ENCODE assay signal across 21 mouse cellular contexts in the genomic region with DNA sequence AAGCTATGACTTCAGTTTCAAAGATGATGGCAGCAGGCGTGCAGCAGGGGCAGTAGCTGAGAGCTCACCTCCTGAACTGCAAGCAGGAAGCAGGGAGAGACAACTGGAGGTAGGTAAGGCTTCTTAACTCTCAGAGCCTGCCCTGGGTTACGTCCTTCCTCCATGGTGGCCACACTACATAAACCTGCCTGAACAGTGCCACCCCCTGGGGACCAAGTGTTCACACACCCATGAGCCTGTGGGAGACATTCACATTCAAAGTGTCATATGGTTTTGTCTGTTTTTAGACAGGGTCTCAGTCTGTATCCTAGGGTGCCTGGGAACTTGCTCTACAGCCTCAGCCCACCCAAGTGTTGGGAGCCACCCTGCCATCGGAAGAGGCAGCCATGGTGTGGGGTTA. TPM values are rescaled to one million over a fixed set of nuclear protein-coding genes. Genes with fewer than 3 reads are reported as not detected.
DNase-seq lines count a peak whose midpoint lies in the region; ATAC-seq and TF ChIP-seq lines count a peak whose summit lies in the region.
"Had no signal": no experiment of that assay in that cellular context is flagged by ENCODE, and none has a peak within 500 bp of the region (broad histone marks: within the 10 kb centered on the region; RNA-seq: fewer than 3 reads in every experiment).

No protein-coding gene starts in this region.

- no peaks in the 10 kb centered on the region for H3K9me3 ChIP-seq in kidney, postnatal 0 days (replicated peaks; ENCODE audit: low read length)
- no peaks in the 10 kb centered on the region for H3K9me3 ChIP-seq in hindbrain, embryonic 12.5 days (replicated peaks)
- H3K9me3 ChIP-seq: embryonic facial prominence, embryonic 15.5 days; liver, embryonic 15.5 days had no signal

- H3K27ac ChIP-seq in kidney, postnatal 0 days, result no peak overlapping the region
- no peak overlapping the region for H3K27ac ChIP-seq in spleen, adult 2 months (ENCODE audit: insufficient read depth, low read length)
- H3K27ac ChIP-seq in bone marrow, adult 2 months (ENCODE audit: control insufficient read depth, insufficient read depth, low read depth, low read length, poor library complexity), result no peak overlapping the region
- no peak overlapping the region for H3K27ac ChIP-seq in hindbrain, embryonic 12.5 days
- H3K27ac ChIP-seq: embryonic facial prominence, embryonic 15.5 days; forebrain, embryonic 10.5 days; hindbrain, embryonic 14.5 days; liver, embryonic 15.5 days had no signal

- DNase-seq in kidney, postnatal 0 days (ENCODE audit: low spot score), result no peak
- DNase-seq in kidney, postnatal 14 days, result no peak
- DNase-seq in spleen, adult 2 months (ENCODE audit: low read depth in 1 of 2, low spot score in 2 of 2), result no peak
- DNase-seq in spleen, postnatal 4 days (ENCODE audit: low spot score in 2 of 2), result no peak
- DNase-seq in thymus, postnatal 10 days (ENCODE audit: low spot score in 2 of 2), result no peak
- DNase-seq: cerebellum, postnatal 10 days; embryo, embryonic 11 days; gastrocnemius, postnatal 14 days; kidney, adult 18-20 months; kidney, postnatal 4 days; left cerebral cortex, postnatal 4 days; lung, postnatal 4 days; right cerebral cortex, postnatal 14 days; thymus, postnatal 36 days had no signal

- H3K4me1 ChIP-seq in kidney, postnatal 0 days (replicated peaks; ENCODE audit: insufficient read depth, low read length), result 0 out of 2 replicates have a peak, but pooled peaks cover 5% of the 10 kb centered on the region
- H3K4me1 ChIP-seq in spleen, adult 2 months (ENCODE audit: control insufficient read depth, insufficient read depth, insufficient read length), result no peaks in the 10 kb centered on the region
- no peaks in the 10 kb centered on the region for H3K4me1 ChIP-seq in bone marrow, adult 2 months (ENCODE audit: control insufficient read depth, insufficient read depth, low read length)
- peaks cover 10% of the 10 kb centered on the region for H3K4me1 ChIP-seq in hindbrain, embryonic 12.5 days
- H3K4me1 ChIP-seq: liver, embryonic 15.5 days had no signal

- H3K4me2 ChIP-seq in kidney, postnatal 0 days (ENCODE audit: low read length), result no peak overlapping the region
- no peak overlapping the region for H3K4me2 ChIP-seq in hindbrain, embryonic 12.5 days (replicated peaks)
- H3K4me2 ChIP-seq: embryonic facial prominence, embryonic 15.5 days; hindbrain, embryonic 14.5 days; liver, embryonic 15.5 days; midbrain, embryonic 11.5 days had no signal

- TF ChIP-seq CTCF in kidney, postnatal 0 days (IDR thresholded peaks at IDR 0.05; ENCODE audit: low read depth), result peak; percentile 38; the same call in 1 of the 2 replicates
- TF ChIP-seq CTCF in spleen, adult 2 months (IDR thresholded peaks at IDR 0.05; ENCODE audit: extremely low read depth, insufficient read depth, insufficient read length, insufficient replicate concordance), result peak; percentile 6; the same call in 1 of the 2 replicates
- peak; percentile 31; the same call in 1 of the 2 replicates for TF ChIP-seq CTCF in bone marrow, adult 2 months (IDR thresholded peaks at IDR 0.05; ENCODE audit: control insufficient read depth, insufficient read depth, low read length)

- no peaks in the 10 kb centered on the region for H3K36me3 ChIP-seq in kidney, postnatal 0 days (ENCODE audit: insufficient read depth, low read length)
- no peaks in the 10 kb centered on the region for H3K36me3 ChIP-seq in spleen, adult 2 months (ENCODE audit: control insufficient read depth, insufficient read depth, low read length)
- no peaks in the 10 kb centered on the region for H3K36me3 ChIP-seq in hindbrain, embryonic 12.5 days
- H3K36me3 ChIP-seq: embryonic facial prominence, embryonic 15.5 days; forebrain, embryonic 10.5 days; liver, embryonic 15.5 days had no signal

- no peak for ATAC-seq in kidney, postnatal 0 days (replicated peaks; ENCODE audit: low FRiP score, low read depth)
- ATAC-seq in hindbrain, embryonic 12.5 days (ENCODE audit: low FRiP score), result no peak

- no peaks in the 10 kb centered on the region; the same call in 1 of the 2 replicates for H3K27me3 ChIP-seq in kidney, postnatal 0 days (ENCODE audit: insufficient read depth, low read length)
- no peaks in the 10 kb centered on the region for H3K27me3 ChIP-seq in spleen, adult 2 months (ENCODE audit: control insufficient read depth, insufficient read depth, low read length)
- peaks cover 5% of the 10 kb centered on the region for H3K27me3 ChIP-seq in hindbrain, embryonic 12.5 days
- H3K27me3 ChIP-seq: embryonic facial prominence, embryonic 15.5 days had no signal

- H3K9ac ChIP-seq in kidney, postnatal 0 days (ENCODE audit: low read depth, low read length), result no peak overlapping the region
- H3K9ac ChIP-seq in hindbrain, embryonic 12.5 days, result no peak overlapping the region
- H3K9ac ChIP-seq: embryonic facial prominence, embryonic 15.5 days; hindbrain, embryonic 14.5 days; liver, embryonic 15.5 days had no signal

- TF ChIP-seq POLR2A in spleen, adult 2 months (IDR thresholded peaks at IDR 0.05; ENCODE audit: low read depth, low read length), result no peak
- TF ChIP-seq POLR2A in bone marrow, adult 2 months (IDR thresholded peaks at IDR 0.05; ENCODE audit: borderline replicate concordance, control insufficient read depth, low read depth, low read length), result no peak

- H3K4me3 ChIP-seq in kidney, postnatal 0 days (replicated peaks; ENCODE audit: low read depth, low read length), result no peak overlapping the region
- H3K4me3 ChIP-seq in spleen, adult 2 months (ENCODE audit: extremely low read depth, insufficient read depth, insufficient read length), result no peak overlapping the region
- H3K4me3 ChIP-seq in bone marrow, adult 2 months (replicated peaks; ENCODE audit: control insufficient read depth, low read depth, low read length), result no peak overlapping the region
- no peak overlapping the region for H3K4me3 ChIP-seq in hindbrain, embryonic 12.5 days
- H3K4me3 ChIP-seq: embryonic facial prominence, embryonic 15.5 days; forebrain, embryonic 10.5 days; liver, embryonic 15.5 days had no signal

- WGBS in kidney, postnatal 0 days, result 89% methylated on average over 3 of the region's 3 CpGs
- WGBS in spleen, adult 2 months, result 85% methylated on average over 3 of the region's 3 CpGs
- 85% methylated on average over 3 of the region's 3 CpGs for WGBS in bone marrow, adult 2 months
- 85% methylated on average over 3 of the region's 3 CpGs for whole genome bisulfite sequencing in hindbrain, embryonic 12.5 days

RNA-seq across cellular contexts. Expression of a gene that starts 29.2 kb away (rescaled TPM):
- 1.4 and 1.6 TPM in 2 replicates for polyA plus RNA-seq in kidney, postnatal 0 days (2015; fragmentation: Nextera tagmentation; extraction: Ambion mirVana)
- 0.33 and 0.41 TPM in 2 replicates for polyA plus RNA-seq in spleen, adult 2 months (2012; rRNA removed)
- not detected in 2 replicates for polyA plus RNA-seq in bone marrow, adult 2 months (2011; ENCODE audit: insufficient read depth, insufficient read length, low replicate concordance, missing spikeins)
- polyA plus RNA-seq in hindbrain, embryonic 12.5 days (2016; fragmentation: Nextera tagmentation; extraction: Ambion mirVana), result 4.0 and 4.2 TPM in 2 replicates

RNA-seq across cellular contexts. Expression of a gene that starts 36.4 kb away (rescaled TPM):
- 52.7 and 54.5 TPM in 2 replicates for polyA plus RNA-seq in kidney, postnatal 0 days (2015; fragmentation: Nextera tagmentation; extraction: Ambion mirVana)
- 12.2 and 15.1 TPM in 2 replicates for polyA plus RNA-seq in spleen, adult 2 months (2012; rRNA removed)
- polyA plus RNA-seq in bone marrow, adult 2 months (2011; ENCODE audit: insufficient read depth, insufficient read length, low replicate concordance, missing spikeins), result 25.4 and 33.4 TPM in 2 replicates
- polyA plus RNA-seq in hindbrain, embryonic 12.5 days (2016; fragmentation: Nextera tagmentation; extraction: Ambion mirVana), result 73.5 and 74.5 TPM in 2 replicates

RNA-seq across cellular contexts. Expression of a gene that starts 54.3 kb away (rescaled TPM):
- 65.2 and 67.1 TPM in 2 replicates for polyA plus RNA-seq in kidney, postnatal 0 days (2015; fragmentation: Nextera tagmentation; extraction: Ambion mirVana)
- 47.0 and 54.2 TPM in 2 replicates for polyA plus RNA-seq in spleen, adult 2 months (2012; rRNA removed)
- 23.6 and 60.5 TPM in 2 replicates for polyA plus RNA-seq in bone marrow, adult 2 months (2011; ENCODE audit: insufficient read depth, insufficient read length, low replicate concordance, missing spikeins)
- 25.3 and 26.2 TPM in 2 replicates for polyA plus RNA-seq in hindbrain, embryonic 12.5 days (2016; fragmentation: Nextera tagmentation; extraction: Ambion mirVana)
